Mouse (Mus musculus): ENCODE data around the gene Gm47996.
"Not testable (repeated sequence)": the region's sequence is repeated elsewhere in the genome, so short reads cannot be mapped to it uniquely, and the experiment has no call there.

Gene Gm47996

DNA sequence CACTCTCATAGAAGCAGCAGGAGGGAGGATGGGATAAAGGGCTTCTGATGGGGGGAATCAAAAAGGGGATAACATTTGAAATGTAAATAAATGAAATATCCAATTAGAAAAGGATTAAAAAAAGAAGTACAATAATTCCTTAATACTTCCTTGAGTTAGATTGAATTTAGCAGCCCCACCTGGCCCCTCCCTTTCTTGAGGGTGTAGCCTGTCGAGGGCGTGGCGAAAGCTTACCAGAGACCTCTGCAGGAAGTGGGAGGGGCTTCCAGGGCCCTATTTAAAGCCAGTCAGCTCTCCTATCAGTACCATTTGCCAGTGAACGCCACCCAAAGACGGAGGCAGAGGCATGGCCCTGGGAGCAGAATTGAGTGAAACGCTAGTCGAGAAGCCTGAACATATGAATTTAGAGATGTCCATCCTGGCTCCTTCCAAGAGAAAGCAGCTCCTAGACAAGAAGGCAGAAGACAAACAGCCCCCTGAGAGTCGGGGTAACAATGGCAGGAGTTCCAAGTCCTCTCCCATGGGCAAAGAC is at the start of gene Gm47996:
Gm47996 (plus strand) TSS at position 308 of the 532 bp plus-strand sequence.
- not testable (repeated sequence) for DNase-seq (ENCODE audit: low read depth)

DNA sequence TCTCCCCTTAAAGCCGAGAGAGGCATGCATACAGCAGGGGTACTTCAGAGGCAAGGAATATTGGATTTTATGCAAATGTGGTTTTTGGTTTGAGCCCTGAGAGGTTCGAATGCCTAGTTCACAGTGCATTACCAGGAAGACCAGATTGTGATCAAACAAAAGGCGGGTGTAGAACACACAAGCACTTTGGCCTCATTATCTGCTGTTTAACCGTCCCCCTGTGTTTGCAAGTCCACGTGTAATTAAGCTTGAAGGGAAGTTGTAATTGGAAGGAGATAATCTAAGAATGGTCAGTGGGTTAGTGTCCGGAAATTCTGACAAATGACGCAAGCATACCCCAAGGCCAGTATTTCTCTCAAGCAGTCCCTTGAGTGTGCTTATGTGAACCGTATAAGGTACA is 43.9 kb upstream of the Gm47996 start:
- DNase-seq (ENCODE audit: low read depth): peak; percentile 49

DNA sequence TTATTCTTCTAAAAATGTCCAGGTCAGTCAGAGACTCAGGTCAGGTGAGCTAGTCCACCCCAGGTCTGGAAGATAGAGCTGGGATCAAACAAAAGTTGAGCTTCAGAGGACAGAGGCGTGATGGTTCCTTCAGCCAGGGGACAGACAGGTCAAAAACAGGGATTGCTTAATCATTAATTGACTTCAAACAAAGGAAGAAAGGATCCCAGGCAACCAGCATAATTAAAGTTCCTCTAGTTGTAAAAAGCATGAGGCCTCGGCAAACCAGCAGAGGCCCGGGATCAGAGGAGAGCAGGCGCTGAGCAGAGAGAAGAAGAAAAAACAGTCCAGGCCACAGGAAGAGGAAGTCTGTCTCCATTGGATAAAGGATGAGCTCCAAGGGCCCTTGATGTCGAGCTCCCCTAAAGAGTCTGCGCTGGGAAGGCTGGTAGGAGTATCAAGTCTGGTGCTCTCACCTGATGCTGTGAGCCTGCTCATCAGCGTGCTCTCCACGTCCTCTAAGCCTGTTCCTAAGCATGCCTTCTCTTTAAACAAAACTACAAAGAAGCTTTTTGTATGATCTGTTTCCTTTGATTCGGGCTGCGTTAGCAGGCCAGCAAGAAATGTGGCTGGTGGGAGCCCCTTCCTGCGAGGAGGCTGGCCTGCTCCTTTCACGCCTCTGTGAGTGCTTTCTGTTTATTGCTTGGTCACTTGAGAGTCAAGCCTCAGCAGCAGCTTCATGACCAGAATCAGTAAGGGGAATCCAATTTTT is 42.5 kb upstream of the Gm47996 start:
- DNase-seq (ENCODE audit: low read depth): no peak

DNA sequence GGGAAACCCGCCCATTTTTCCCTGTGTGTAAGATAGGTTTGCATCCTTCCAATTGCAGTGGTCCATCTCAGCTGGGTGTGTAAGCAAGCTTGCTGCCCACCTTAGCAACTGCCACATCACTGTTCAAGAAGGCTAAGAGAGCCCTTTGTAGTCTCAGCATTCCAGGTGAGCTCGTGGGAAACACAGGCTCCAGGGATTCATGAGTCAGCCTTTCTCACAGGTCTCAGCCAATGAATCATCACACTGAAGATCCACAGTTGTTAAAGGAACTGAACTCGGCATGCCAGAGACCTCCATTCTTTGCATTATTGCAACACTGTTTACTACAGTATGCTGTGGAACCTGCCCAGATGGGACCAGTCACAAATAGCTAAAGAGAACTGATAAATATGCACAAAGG is 41.3 kb upstream of the Gm47996 start:
- no peak for DNase-seq (ENCODE audit: low read depth)

DNA sequence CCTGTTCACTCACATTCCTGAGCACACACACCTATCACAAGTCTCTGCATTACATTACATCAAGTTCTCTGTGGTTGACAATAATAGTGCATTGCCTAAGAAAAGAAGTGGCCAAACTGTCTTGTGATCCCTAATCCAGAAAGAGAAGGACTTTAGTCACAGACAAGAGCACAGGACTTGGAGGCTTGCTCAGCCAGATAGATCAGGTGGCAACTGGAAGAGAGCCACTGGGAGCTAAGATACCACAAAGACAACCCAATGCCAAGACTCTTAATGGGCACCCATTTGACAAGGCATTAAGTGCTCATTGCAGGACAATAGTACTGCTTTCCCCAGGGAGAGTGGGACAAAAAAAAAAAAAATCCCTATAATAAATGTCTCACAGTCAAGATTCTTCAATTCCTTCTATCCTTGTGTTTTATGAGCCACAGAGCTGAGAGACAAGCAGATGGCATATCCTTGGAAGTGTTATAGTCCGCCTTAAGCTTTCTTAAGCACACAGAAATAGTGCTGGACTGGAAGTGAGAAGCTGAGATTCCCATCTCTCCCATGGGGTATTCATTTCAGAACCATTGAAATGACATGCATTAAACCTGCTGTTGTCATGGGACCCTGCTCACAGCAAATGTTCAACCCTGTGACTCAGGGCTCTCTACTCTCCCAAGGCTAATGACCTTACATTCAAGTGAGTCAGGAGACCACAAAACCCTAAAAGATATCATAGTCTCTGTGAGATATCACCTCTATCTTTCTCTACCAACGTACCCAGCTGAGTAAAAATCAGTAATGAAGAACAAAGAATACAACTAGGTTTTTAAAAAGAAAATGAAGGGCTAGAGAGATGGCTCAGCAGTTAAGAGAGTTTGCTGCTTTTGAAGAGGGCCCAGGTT is 38.1 kb upstream of the Gm47996 start:
- peak; percentile 63 for DNase-seq (ENCODE audit: low read depth)

DNA sequence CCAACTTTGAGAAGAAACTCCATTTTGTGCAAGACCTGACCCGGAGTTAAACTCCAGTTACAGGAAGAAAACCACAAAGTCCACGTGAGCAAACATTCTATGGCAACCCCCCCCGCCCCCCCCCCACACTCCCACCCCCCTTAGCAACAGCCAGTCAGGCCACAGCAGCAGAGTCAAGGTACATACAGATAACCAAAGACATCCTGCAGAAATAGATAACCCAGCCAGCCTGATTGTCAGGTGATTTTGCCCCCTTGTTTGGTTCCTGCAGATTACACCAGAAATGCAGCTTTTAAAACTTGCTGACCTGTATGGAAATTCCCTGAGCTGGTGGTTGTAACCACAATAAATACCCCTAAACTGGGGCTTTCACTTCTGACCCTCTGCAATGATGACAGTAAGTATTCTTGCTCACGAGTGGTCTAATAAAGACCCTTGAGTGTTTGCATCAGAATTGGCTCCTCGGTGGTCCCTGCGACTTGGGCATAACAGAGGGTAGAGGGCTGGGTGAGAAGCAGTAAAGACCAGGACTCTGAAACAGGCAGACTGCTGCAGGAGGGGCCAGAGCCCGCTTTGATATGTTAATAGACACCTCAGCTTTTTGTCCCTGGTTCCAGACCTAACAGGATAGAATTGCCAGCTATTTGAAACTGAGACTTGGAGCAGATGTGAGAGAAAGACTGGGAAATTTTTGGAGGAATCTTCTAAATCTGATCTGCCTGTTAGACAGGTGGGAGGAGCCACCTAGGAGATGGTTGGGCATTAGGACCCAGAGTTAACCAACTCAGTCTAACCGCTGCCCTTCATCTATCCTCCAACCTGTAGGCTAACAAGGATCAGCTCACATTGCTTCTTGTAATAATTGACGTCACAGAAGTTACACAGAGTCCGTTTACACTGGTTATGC is 32.6 kb upstream of the Gm47996 start:
- DNase-seq (ENCODE audit: low read depth): peak; percentile 76

DNA sequence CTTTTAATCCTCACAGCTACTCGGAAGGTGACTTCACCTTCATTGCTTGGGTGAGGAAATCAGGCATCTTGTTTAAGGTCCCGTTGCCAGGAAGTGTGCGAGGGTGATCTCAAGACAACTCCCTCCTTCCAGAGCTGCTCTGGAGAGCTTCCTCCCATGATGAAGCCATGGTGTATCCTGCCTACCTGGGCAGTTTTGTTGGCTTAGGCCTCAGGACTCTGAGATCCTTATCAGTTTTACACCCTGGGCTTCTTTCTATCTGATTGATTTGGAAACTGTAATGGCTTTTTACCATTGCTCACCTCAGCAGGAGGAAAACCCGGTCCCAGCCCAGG is 32.0 kb upstream of the Gm47996 start:
- no peak for DNase-seq (ENCODE audit: low read depth)

DNA sequence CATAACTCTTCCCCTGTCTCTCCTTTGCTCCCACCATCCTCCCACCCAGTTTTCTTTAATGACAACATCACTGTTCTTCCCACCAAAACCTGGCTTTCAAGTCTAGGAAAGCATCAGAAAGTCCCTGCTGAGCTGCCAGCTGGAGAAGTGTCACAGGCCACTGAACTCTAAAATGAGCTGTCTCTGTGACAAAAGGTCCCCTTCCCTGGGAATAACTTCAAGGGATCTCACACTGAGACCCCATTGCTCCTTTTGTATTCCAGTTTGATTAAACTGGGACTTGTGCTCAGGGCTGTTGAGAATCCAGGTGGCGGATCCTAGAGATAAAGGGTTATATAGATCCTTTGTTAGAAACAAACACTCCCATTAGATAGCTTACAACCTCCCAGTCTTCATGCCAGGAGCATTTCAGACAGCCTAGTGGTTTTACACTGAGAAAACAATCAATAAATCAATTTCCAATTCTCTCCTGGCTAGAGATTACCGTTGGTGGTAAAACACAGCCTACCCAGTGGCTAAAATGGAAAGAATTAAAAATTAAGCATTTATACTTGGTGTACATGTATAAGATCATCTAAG is 31.3 kb upstream of the Gm47996 start:
- no peak for DNase-seq (ENCODE audit: low read depth)

DNA sequence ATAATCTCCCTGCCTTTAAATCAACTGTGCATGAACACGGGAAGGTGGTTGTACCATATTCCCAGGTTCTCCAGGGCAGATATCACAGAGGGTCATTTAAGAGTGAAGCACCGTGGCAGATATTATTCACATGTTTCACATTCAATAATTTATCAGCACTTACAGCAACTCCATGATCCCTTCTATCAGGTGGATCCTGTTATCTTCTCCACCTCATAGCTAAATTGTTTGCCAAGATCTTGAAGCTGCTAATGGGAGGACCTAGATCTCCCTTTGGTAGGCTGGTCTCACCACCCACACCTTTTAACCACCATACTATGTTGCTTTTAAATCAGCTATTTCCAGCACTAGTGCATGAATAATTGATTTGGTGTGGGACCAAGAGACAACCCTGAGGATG is 29.8 kb upstream of the Gm47996 start:
- DNase-seq (ENCODE audit: low read depth): no peak

DNA sequence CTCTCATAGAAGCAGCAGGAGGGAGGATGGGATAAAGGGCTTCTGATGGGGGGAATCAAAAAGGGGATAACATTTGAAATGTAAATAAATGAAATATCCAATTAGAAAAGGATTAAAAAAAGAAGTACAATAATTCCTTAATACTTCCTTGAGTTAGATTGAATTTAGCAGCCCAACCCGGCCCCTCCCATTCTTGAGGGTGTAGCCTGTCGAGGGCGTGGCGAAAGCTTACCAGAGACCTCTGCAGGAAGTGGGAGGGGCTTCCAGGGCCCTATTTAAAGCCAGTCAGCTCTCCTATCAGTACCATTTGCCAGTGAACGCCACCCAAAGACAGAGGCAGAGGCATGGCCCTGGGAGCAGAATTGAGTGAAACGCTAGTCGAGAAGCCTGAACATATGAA is 27.7 kb upstream of the Gm47996 start, which contains the start of gene Gm47985:
Gm47985 (plus strand) TSS at position 272 of the 400 bp plus-strand sequence.
- DNase-seq (ENCODE audit: low read depth): not testable (repeated sequence)

DNA sequence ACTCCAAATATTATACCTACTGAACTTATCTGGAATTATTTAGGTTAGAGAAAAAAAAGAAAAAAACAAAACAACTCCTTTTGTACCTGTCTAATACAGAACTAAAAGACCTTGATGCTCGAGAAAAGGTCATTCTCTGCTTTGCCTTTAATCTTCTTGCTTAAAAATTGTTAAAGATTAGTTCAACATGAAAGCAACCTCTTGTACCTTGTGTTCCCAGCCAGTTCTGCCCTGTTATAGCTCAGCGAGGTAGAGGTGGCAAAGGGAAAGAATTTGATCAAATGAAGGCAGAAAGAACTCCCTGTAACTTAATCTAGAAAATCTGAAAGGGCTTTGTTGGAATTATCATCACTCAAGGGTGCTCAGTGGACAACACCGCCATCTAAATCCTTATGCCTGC is 23.7 kb upstream of the Gm47996 start:
- not testable (repeated sequence) for DNase-seq (ENCODE audit: low read depth)

DNA sequence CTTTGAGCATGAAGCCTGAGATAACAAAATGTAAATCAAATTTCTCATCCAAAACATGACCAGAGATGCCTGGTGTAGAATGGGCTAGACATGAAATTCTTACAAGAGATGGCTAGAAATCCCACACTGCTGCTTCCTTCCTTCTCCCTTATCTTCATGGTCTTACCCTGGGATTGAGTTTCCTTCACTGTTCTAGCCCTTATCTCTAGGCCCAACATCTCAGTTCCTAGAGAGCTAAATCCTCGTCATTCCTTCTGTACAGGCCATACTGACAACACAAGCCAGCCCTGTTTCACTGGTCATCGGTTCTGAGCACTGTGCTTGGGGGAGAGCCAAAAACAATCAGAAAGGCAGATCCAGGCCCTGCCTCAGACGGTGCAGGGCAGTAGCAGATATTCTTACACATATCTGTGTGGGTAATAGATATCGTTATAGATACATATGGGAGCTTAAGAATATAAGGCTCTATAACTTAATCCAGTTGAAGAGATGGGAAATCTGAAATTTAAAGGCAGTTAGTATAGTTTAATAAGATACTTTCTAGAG is 23.0 kb upstream of the Gm47996 start:
- DNase-seq (ENCODE audit: low read depth): not testable (repeated sequence)

DNA sequence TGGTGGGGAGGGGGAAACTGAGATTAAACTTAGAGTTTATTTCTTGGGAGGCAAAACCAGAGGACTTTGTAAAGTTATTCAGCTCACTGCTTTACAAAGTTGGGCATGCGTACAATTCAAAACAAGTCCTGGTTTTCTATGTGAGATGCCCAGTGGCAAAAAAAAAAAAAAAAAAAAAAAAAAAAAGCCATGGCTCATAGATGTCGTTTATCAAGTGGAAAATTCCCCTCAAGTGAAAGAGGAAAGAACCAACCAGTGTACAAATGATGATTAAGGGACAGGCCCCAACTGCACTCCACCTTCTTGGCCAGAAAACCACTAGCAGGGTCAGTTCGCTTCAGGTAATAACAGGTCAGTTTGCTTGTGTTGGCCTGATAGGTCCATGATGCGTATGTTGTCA is 21.5 kb upstream of the Gm47996 start:
- no peak for DNase-seq (ENCODE audit: low read depth)

DNA sequence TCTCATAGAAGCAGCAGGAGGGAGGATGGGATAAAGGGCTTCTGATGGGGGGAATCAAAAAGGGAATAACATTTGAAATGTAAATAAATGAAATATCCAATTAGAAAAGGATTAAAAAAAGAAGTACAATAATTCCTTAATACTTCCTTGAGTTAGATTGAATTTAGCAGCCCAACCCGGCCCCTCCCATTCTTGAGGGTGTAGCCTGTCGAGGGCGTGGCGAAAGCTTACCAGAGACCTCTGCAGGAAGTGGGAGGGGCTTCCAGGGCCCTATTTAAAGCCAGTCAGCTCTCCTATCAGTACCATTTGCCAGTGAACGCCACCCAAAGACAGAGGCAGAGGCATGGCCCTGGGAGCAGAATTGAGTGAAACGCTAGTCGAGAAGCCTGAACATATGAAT is 17.9 kb upstream of the Gm47996 start, which contains the start of gene Gm8947:
Gm8947 (plus strand) TSS at position 302 of the 400 bp plus-strand sequence.
- not testable (repeated sequence) for DNase-seq (ENCODE audit: low read depth)

DNA sequence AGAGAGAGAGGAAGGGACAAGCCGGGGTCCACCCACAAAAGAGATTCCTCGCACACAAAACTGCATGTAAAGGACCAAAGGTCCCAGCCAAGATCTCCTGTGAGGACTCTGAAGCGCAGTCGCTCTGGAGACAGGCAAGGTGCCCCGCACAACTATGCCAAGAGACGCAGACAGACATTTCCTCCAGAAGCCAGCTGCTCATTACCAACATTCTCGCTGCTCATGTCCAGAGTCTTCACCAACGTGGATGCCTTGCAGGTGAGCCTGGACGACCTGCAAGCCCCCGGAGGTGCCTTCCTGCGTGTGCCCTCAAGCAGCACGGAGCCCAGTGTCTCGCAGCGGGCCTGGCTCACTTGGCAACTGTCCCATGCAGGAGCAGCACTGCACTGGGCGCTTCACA is 17.2 kb upstream of the Gm47996 start:
- not testable (repeated sequence) for DNase-seq (ENCODE audit: low read depth)

DNA sequence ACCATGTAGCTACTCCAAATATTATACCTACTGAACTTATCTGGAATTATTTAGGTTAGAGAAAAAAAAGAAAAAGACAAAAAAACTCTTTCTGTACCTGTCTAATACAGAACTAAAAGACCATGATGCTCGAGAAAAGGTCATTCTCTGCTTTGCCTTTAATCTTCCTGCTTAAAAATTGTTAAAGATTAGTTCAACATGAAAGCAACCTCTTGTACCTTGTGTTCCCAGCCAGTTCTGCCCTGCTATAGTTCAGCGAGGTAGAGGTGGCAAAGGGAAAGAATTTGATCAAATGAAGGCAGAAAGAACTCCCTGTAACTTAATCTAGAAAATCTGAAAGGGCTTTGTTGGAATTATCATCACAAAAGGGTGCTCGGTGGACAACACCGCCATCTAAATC is 13.9 kb upstream of the Gm47996 start:
- not testable (repeated sequence) for DNase-seq (ENCODE audit: low read depth)

DNA sequence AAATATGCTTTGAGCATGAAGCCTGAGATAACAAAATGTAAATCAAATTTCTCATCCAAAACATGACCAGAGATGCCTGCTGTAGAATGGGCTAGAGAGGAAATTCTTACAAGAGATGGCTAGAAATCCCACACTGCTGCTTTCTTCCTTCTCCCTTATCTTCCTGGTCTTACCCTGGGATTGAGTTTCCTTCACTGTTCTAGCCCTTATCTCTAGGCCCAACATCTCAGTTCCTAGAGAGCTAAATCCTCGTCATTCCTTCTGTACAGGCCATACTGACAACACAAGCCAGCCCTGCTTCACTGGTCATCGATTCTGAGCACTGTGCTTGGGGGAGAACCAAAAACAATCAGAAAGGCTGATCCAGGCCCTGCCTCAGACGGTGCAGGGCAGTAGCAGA is 13.2 kb upstream of the Gm47996 start:
- DNase-seq (ENCODE audit: low read depth): not testable (repeated sequence)

DNA sequence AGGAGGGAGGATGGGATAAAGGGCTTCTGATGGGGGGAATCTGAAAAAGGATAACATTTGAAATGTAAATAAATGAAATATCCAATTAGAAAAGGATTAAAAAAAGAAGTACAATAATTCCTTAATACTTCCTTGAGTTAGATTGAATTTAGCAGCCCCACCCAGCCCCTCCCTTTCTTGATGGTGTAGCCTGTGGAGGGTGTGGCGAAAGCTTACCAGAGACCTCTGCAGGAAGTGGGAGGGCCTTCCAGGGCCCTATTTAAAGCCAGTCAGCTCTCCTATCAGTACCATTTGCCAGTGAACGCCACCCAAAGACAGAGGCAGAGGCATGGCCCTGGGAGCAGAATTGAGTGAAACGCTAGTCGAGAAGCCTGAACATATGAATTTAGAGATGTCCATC is 11.8 kb upstream of the Gm47996 start, which contains the start of gene Gm47995:
Gm47995 (plus strand) TSS at position 329 of the 400 bp plus-strand sequence.
- peak; percentile 42 for DNase-seq (ENCODE audit: low read depth)

DNA sequence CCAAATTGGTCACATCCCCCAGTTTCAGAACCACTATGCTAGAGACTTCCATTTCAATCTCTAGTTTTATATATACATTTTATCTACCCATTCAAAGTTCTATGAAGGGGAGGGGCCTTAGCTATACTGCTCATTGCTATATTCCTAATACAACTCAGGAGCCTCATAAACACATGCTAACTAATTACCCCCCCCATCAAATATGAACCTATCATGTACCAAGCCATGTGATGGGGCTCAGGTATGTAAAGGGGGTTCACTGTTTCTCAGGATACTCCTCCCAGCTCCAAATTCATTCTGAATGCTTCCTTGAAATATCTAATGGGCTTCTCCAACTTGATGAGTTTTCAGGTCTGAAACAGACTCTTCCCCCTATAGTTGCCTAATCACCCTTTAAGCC is 9.3 kb upstream of the Gm47996 start:
- DNase-seq (ENCODE audit: low read depth): not testable (repeated sequence)

DNA sequence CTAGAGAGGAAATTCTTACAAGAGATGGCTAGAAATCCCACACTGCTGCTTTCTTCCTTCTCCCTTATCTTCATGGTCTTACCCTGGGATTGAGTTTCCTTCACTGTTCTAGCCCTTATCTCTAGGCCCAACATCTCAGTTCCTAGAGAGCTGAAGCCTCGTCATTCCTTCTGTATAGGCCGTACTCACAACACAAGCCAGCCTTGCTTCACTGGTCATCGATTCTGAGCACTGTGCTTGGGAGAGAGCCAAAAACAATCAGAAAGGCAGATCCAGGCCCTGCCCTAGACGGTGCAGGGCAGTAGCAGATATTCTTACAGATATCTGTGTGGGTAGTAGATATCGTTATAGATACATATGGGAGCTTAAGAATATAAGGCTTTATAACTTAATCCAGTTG is 7.2 kb upstream of the Gm47996 start:
- DNase-seq (ENCODE audit: low read depth): not testable (repeated sequence)

DNA sequence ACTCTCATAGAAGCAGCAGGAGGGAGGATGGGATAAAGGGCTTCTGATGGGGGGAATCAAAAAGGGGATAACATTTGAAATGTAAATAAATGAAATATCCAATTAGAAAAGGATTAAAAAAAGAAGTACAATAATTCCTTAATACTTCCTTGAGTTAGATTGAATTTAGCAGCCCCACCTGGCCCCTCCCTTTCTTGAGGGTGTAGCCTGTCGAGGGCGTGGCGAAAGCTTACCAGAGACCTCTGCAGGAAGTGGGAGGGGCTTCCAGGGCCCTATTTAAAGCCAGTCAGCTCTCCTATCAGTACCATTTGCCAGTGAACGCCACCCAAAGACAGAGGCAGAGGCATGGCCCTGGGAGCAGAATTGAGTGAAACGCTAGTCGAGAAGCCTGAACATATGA is 6.1 kb upstream of the Gm47996 start, which contains the start of gene 3110040M04Rik:
3110040M04Rik (plus strand) TSS at position 304 of the 400 bp plus-strand sequence.
- DNase-seq (ENCODE audit: low read depth): not testable (repeated sequence)
